Mouse (Mus musculus): ENCODE data around the gene Mreg.

- TF ChIP-seq EP300 (optimal IDR thresholded peaks at IDR 0.05) (no peak), CTCF (IDR thresholded peaks at IDR 0.05; ENCODE audit: low read depth) (no peak)
Observed at GRCm38 (mm10) chr1:72166468-72166814, 45.7 kb downstream of the Mreg start.

Data from stomach, postnatal 0 days (tissue).